Mouse (Mus musculus): ENCODE measurements around the gene Csnk2b.

DNA sequence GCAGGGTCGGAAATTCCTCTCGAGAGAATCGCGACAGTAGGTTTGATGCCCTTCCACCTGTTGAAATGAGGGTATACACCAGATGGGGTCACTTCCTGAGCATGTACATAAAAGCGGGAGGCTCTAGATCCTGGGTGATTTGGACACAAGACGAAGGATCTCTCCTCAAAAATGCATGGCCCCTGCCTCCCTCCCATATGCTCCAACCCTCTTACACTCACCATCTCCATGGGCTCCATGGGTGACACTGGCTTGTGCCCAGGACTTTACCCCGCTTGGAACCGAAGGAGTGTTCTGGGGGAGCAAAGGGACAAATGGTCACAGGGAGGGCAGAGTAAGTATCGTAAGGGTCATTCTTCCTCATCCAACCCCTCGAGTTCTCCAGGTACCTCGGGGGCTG, 39.6 kb upstream of the Csnk2b start:
- TF ChIP-seq CTCF (IDR thresholded peaks at IDR 0.05) (no peak), EP300 (IDR thresholded peaks at IDR 0.05) (no peak)
